Mouse (Mus musculus) left cerebral cortex, adult 2 months (tissue): ENCODE data around the gene Rps6ka1. TPM values are rescaled to one million over a fixed set of nuclear protein-coding genes. Genes with fewer than 3 reads are reported as not detected.
"Not testable (repeated sequence)": the region's sequence is repeated elsewhere in the genome, so short reads cannot be mapped to it uniquely, and the experiment has no call there.

Experiments
- DNase-seq, 2 experiments: peaks; one replicate each; pipeline ENCODE4 v3.0.0; 2021 to 2022; ENCODE audit warnings: low spot score in 2 of 2, mixed read lengths in 1 of 2; ENCODE audit errors: extremely low spot score in 1 of 2
- H3K27ac ChIP-seq: fragments of 200-600 bp; 2 replicates; pipeline ENCODE4 v1.8.1; 2022
- H3K4me3 ChIP-seq: fragments of 200-600 bp; 2 replicates; pipeline ENCODE4 v1.8.1; 2022
- CTCF ChIP-seq: fragments of 200-600 bp; IDR thresholded peaks from 2 replicates; pipeline ENCODE4 v1.8.1; 2022; ENCODE audit warnings: antibody characterized with exemption, mild to moderate bottlenecking, moderate library complexity
- intact Hi-C: fragments of 180-260 bp; cut with DNase I; formaldehyde crosslinking; loops from one replicate; pipeline ENCODE4 v1.15.1; 2025
- total RNA-seq, 2 experiments: library from RNA; stranded (reverse); gene quantifications; 2 replicates each; pipeline ENCODE4 v1.2.3; 2021

Gene Rps6ka1
- total RNA-seq, 2 experiments from 2014 or later: 11.8 to 12.6 TPM

DNA sequence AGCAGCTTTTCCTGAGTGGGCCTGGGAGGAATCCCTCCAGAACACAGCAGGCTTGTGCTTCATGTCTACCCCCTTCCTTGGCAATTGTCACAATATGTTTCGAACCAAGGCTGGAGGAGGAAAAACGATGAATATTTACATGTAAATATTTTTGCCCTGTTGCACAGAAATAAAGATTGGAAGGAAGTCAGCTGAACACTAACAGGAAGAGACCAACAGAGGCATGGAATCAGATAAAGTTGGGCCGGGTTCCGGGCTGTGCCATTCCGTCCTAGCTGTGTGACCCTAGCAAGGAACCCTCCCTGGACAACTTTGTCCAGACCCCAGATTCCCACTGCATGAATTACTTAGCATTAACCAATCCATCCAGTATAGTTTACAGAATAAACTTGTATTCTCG, 20.5 kb upstream of the Rps6ka1 start:
- DNase-seq: no peak
- no peak overlapping the region; the same call in 1 of the 2 replicates for H3K27ac ChIP-seq
- intact Hi-C loops: no loop called here
- no peak overlapping the region for H3K4me3 ChIP-seq
- TF ChIP-seq CTCF: no peak

DNA sequence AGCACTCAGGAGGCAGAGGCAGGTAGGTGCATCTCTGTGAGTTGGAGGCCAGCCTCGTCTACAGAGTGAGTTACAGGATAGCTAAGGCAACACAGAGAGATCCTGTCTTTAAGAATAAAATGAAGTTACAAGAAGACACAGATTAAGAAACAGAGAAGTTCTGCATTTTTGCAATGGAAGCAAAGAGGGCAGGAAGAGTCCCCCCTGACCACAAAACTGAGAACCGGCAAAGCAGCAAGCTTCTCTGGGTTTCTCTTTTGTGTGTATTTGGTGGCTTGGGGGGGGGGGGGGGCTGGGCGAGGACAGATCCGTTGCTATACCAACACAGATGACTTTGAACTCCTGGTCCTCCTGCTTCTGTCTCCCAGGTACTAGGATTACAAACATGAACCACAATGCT, 19.5 kb upstream of the Rps6ka1 start:
- intact Hi-C loops: no loop called here
- DNase-seq: no peak
- TF ChIP-seq CTCF: no peak
- H3K4me3 ChIP-seq: no peak overlapping the region
- no peak overlapping the region; the same call in 1 of the 2 replicates for H3K27ac ChIP-seq

- H3K27ac ChIP-seq, H3K4me3 ChIP-seq, DNase-seq, intact Hi-C loops: not testable (repeated sequence)
Observed at GRCm38 (mm10) chr4:133906336-133906735, 18.7 kb upstream of the Rps6ka1 start.

GRCm38 (mm10) chr4:133905167-133905566, 17.6 kb upstream of the Rps6ka1 start:
- H3K4me3 ChIP-seq: no peak overlapping the region
- intact Hi-C loops: no loop called here
- no peak overlapping the region for H3K27ac ChIP-seq
- DNase-seq: no peak
- no peak for TF ChIP-seq CTCF

DNA sequence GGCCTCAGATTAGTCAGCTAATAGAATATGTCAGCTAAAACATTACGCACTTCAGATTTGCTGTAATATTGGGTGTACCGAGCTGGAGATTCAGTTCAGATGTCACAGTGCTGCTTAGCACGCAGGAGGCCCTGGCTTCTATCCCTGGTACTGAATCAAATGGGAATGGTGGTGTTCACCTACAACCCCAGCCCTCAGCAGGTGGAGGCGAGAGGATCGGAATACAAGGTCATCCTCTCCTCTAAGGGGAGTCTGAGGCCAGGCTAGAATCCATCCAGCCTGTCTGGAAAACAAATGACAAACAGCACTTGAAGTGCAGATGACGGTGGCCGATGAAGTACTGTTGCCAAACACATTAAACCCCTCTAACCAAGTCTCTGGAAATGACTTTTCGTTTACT, 16.7 kb upstream of the Rps6ka1 start:
- Histone ChIP-seq H3K27ac (no peak overlapping the region), H3K4me3 (no peak overlapping the region)
- no peak for TF ChIP-seq CTCF
- intact Hi-C loops: no loop called here
- no peak for DNase-seq

DNA sequence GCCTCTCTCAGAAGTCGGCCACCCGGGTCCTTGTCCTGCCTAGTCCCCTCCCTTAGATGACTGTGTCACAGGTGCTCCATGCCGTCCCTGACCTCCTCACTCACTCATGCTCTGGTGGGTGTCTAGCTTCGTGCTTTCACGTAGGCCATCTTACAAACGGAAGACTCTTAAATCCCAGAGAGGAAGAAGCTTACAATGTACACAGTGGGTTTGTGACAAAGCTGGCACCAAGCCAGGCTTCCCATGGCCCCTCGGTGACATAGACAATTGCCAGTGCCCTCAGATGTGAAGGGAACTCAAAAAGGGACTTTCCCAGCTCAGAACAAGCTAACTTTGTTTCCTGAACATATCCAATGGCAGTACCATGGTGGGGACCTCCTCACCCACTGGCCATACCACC, 15.8 kb upstream of the Rps6ka1 start:
- H3K4me3 ChIP-seq: no peak overlapping the region
- no peak overlapping the region for H3K27ac ChIP-seq
- intact Hi-C loops: no loop called here
- no peak for TF ChIP-seq CTCF
- DNase-seq: no peak

DNA sequence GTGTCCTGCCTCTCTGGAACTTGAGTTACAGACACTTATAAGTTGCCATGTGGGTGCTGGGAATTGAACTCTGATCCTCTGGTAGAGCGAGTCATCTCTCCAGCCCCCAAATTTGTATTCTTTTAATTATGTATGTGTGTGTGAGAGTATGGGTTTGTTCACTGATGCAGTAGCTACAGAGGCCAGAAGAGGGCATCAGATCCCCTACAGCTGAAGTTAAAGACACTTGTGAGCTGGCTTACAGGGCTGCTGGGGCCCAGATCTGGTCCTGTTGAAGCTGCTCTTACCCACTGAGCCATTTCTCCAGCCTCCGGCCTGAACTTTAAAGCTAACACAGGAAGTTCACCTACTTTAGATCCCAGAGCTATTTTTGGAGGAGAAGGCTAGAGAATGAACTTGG, 14.9 kb upstream of the Rps6ka1 start:
- Histone ChIP-seq H3K27ac (no peak overlapping the region), H3K4me3 (no peak overlapping the region)
- TF ChIP-seq CTCF: no peak; the same call in 1 of the 2 replicates
- intact Hi-C loops: no loop called here
- no peak for DNase-seq

- intact Hi-C loops: no loop called here
- Histone ChIP-seq H3K27ac (no peak overlapping the region), H3K4me3 (no peak overlapping the region)
- no peak for DNase-seq
- TF ChIP-seq CTCF: no peak
Observed at GRCm38 (mm10) chr4:133900887-133901286, 13.3 kb upstream of the Rps6ka1 start.

- no peak for TF ChIP-seq CTCF
Observed at GRCm38 (mm10) chr4:133900352-133900751, 12.8 kb upstream of the Rps6ka1 start.

DNA sequence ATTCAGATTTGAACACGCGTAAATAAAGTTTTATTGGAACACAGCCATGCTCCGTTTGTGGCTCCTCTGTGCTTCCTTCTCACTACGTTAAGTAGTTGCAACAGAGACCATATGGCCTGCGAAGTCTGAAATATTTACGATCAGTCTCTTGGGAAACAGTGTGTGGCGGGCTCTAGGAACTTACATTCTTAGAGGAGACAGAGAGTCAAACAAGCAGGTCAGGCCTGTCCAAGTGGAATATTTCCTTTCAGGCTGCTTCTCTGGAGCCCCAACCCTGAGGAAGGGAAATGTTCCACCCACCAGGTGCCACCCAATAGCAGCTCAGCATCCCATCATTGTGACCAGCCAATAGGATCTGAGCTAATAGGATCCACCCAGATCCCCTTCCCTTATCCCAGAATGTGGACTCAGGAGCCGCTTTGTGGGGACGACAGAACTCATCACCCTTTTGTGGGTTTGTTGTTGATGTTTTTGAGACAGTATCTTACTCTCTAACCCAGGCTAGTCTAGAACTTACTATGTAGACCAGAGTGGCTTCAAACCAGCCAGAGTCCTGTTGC, 11.7 kb upstream of the Rps6ka1 start:
- no peak for TF ChIP-seq CTCF
- no peak overlapping the region for H3K27ac ChIP-seq
- no peak overlapping the region for H3K4me3 ChIP-seq
- intact Hi-C loops: no loop called here
- DNase-seq: no peak

More at GRCm38 (mm10) chr4:133900352-133900751, 12.8 kb upstream of the Rps6ka1 start:
- intact Hi-C loops: no loop called here
- Histone ChIP-seq H3K4me3 (no peak overlapping the region), H3K27ac (no peak overlapping the region)
- no peak for DNase-seq

- Histone ChIP-seq H3K4me3 (no peak overlapping the region), H3K27ac (no peak overlapping the region)
- TF ChIP-seq CTCF: no peak
- DNase-seq: no peak
- intact Hi-C loops: no loop called here
Observed at GRCm38 (mm10) chr4:133898151-133898550, 10.6 kb upstream of the Rps6ka1 start.

DNA sequence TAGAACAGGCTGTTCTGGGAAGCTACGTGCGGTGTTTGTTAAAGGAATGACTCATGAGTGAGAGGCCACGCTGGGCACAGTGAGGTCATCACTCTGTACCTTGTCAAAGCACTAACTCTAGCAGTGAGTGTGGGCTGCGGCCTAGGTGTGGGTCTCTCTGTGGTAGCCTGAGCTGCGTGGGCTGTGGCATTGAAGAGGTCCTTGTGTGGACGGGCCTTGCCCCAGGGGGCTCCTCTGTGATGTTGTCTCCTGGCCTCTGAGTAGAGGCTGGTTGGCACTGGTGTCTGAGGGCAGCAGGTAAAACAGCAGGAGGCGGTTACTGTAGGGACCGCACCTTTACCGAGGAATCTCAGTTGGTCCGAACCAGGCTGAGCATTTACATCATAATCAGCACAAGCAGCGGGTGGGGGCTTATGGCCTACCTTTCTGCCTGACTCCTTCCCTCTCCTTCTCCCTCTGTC, 9.9 kb upstream of the Rps6ka1 start:
- no peak for TF ChIP-seq CTCF
- intact Hi-C loops: no loop called here
- no peak for DNase-seq
- Histone ChIP-seq H3K4me3 (no peak overlapping the region), H3K27ac (no peak overlapping the region)

GRCm38 (mm10) chr4:133896984-133897383, 9.4 kb upstream of the Rps6ka1 start:
- intact Hi-C loops: no loop called here
- Histone ChIP-seq H3K27ac (no peak overlapping the region), H3K4me3 (no peak overlapping the region)
- no peak for TF ChIP-seq CTCF
- DNase-seq: no peak

- intact Hi-C loops: no loop called here
- no peak for TF ChIP-seq CTCF
Observed at GRCm38 (mm10) chr4:133896002-133896401, 8.4 kb upstream of the Rps6ka1 start.

More at GRCm38 (mm10) chr4:133896002-133896401, 8.4 kb upstream of the Rps6ka1 start:
- no peak for DNase-seq
- Histone ChIP-seq H3K27ac (no peak overlapping the region), H3K4me3 (no peak overlapping the region)
